Mouse (Mus musculus) megakaryocyte progenitor cell, adult 5-6 weeks (primary cell): ENCODE data around the gene Fam219b. TPM values are rescaled to one million over a fixed set of nuclear protein-coding genes. Genes with fewer than 3 reads are reported as not detected.

Experiments
- ATAC-seq: replicated peaks from 2 replicates; pipeline ENCODE4 v1.8.0; 2016; ENCODE audit warnings: mild to moderate bottlenecking, moderate TSS enrichment, inconsistent platforms; ENCODE audit not compliant: poor library complexity
- total RNA-seq, 2 experiments: library from RNA; stranded (forward) in 1 of 2; stranded (reverse) in 1 of 2; fragments of 157-497, 149-512 nt in 1 of 2; fragments of 200-1000 nt in 1 of 2; gene quantifications; 2 replicates each; pipeline versions ENCODE4 v1.2.3 to v1.2.4; 2015 to 2017

Gene Fam219b
- total RNA-seq, 2 experiments from 2014 or later: 6.9 to 9.2 TPM

- peak; percentile 89 for ATAC-seq
These were observed 23.8 kb downstream of the Fam219b start, which contains the start of gene Scamp2 for GRCm38 (mm10) chr9:57560861-57561710. Scamp2 (plus strand) TSS chr9:57560943.

- no peak for ATAC-seq
These were observed 24.4 kb downstream of the Fam219b start for GRCm38 (mm10) chr9:57561711-57562099.

GRCm38 (mm10) chr9:57562896-57563372 lies 25.6 kb downstream of the Fam219b start:
- ATAC-seq: peak; percentile 40

GRCm38 (mm10) chr9:57564609-57565008 lies 27.3 kb downstream of the Fam219b start:
- no peak for ATAC-seq

- peak; percentile 42 for ATAC-seq
These were observed 28.5 kb downstream of the Fam219b start for GRCm38 (mm10) chr9:57565741-57566221.

GRCm38 (mm10) chr9:57566846-57567245 lies 29.5 kb downstream of the Fam219b start:
- ATAC-seq: no peak

- ATAC-seq: no peak
These were observed 31.2 kb downstream of the Fam219b start for GRCm38 (mm10) chr9:57568500-57568899.

GRCm38 (mm10) chr9:57574397-57574796 lies 37.1 kb downstream of the Fam219b start:
- no peak for ATAC-seq

GRCm38 (mm10) chr9:57575577-57575976 lies 38.2 kb downstream of the Fam219b start:
- ATAC-seq: no peak

- peak; percentile 90 for ATAC-seq
These were observed 40.0 kb downstream of the Fam219b start for GRCm38 (mm10) chr9:57577144-57577849.

- no peak for ATAC-seq
These were observed 47.7 kb downstream of the Fam219b start for GRCm38 (mm10) chr9:57584991-57585390.

- peak; percentile 88 for ATAC-seq
These were observed 52.1 kb downstream of the Fam219b start, which contains the start of gene Ulk3 for GRCm38 (mm10) chr9:57589224-57590126. Ulk3 (plus strand) TSS chr9:57589452.

GRCm38 (mm10) chr9:57590726-57591125 lies 53.4 kb downstream of the Fam219b start:
- no peak for ATAC-seq

Other genes with a start within 250 kb of the Fam219b start
- gene Ppcdc, start 97.4 kb upstream of the Fam219b start, total RNA-seq (2015): 13.4 and 15.4 TPM in 2 replicates
- 15.9 and 19.1 TPM in 2 replicates for gene Ppcdc, start 97.4 kb upstream of the Fam219b start, total RNA-seq (2017)
- gene Scamp5, start 69.5 kb upstream of the Fam219b start, total RNA-seq (2015): 0.77 and 1.9 TPM in 2 replicates
- 1.1 and 1.8 TPM in 2 replicates for gene Scamp5, start 69.5 kb upstream of the Fam219b start, total RNA-seq (2017)
- gene Rpp25, start 33.5 kb upstream of the Fam219b start, total RNA-seq (2015): 0.12 and 0.30 TPM in 2 replicates
- gene Rpp25, start 33.5 kb upstream of the Fam219b start, total RNA-seq (2017): 0.20 TPM in 1 of 2 replicates, not detected in the other
- 617 and 644 TPM in 2 replicates for gene Cox5a, start 16.3 kb upstream of the Fam219b start, total RNA-seq (2015)
- 85.1 and 114 TPM in 2 replicates for gene Cox5a, start 16.3 kb upstream of the Fam219b start, total RNA-seq (2017)
- gene Mpi, start 15.2 kb downstream of the Fam219b start, total RNA-seq (2015): 15.5 and 21.5 TPM in 2 replicates
- gene Mpi, start 15.2 kb downstream of the Fam219b start, total RNA-seq (2017): 14.0 and 17.2 TPM in 2 replicates
- 71.1 and 73.2 TPM in 2 replicates for gene Scamp2, start 23.4 kb downstream of the Fam219b start, total RNA-seq (2015)
- 26.2 and 28.2 TPM in 2 replicates for gene Scamp2, start 23.4 kb downstream of the Fam219b start, total RNA-seq (2017)
- gene Ulk3, start 51.9 kb downstream of the Fam219b start, total RNA-seq (2015): 4.0 and 4.6 TPM in 2 replicates
- 1.8 and 2.9 TPM in 2 replicates for gene Ulk3, start 51.9 kb downstream of the Fam219b start, total RNA-seq (2017)
- gene Cplx3, start 68.8 kb downstream of the Fam219b start, total RNA-seq (2015): not detected in 2 replicates
- gene Cplx3, start 68.8 kb downstream of the Fam219b start, total RNA-seq (2017): not detected in 2 replicates
- not detected in 2 replicates for gene Lman1l, start 83.2 kb downstream of the Fam219b start, total RNA-seq (2015)
- not detected in 2 replicates for gene Lman1l, start 83.2 kb downstream of the Fam219b start, total RNA-seq (2017)
- gene Csk, start 116.1 kb downstream of the Fam219b start, total RNA-seq (2015): 58.6 and 71.3 TPM in 2 replicates
- gene Csk, start 116.1 kb downstream of the Fam219b start, total RNA-seq (2017): 119 and 152 TPM in 2 replicates
- gene Cyp1a2, start 146.2 kb downstream of the Fam219b start, total RNA-seq (2015): not detected in 2 replicates
- gene Cyp1a2, start 146.2 kb downstream of the Fam219b start, total RNA-seq (2017): not detected in 2 replicates
- gene Cyp1a1, start 150.4 kb downstream of the Fam219b start, total RNA-seq (2015): 0.39 TPM in 1 of 2 replicates, not detected in the other
- gene Cyp1a1, start 150.4 kb downstream of the Fam219b start, total RNA-seq (2017): 0.20 TPM in 1 of 2 replicates, not detected in the other
- gene Edc3, start 171.0 kb downstream of the Fam219b start, total RNA-seq (2015): 6.4 and 8.2 TPM in 2 replicates
- gene Edc3, start 171.0 kb downstream of the Fam219b start, total RNA-seq (2017): 4.5 and 4.8 TPM in 2 replicates
- 32.6 and 43.0 TPM in 2 replicates for gene Clk3, start 228.3 kb downstream of the Fam219b start, total RNA-seq (2015)
- gene Clk3, start 228.3 kb downstream of the Fam219b start, total RNA-seq (2017): 36.4 and 40.8 TPM in 2 replicates